Mouse (Mus musculus) adrenal gland, postnatal 4 days (tissue): ENCODE data around the gene Rapgef3. TPM values are rescaled to one million over a fixed set of nuclear protein-coding genes. Genes with fewer than 3 reads are reported as not detected.
A peak's percentile ranks its signal among the peaks of the same experiment; 100 is the strongest.

ENCODE experiments used
- DNase-seq, 2 experiments: peaks; one replicate each; pipeline ENCODE4 v3.0.0; 2021 to 2022; ENCODE audit warnings: low spot score in 2 of 2, mixed read lengths in 2 of 2
- total RNA-seq, 2 experiments: library from RNA; stranded (reverse); gene quantifications; 2 replicates each; pipeline ENCODE4 v1.2.3; 2021

Rapgef3 gene
- total RNA-seq, 2 experiments from 2014 or later, result 19.2 to 27.9 TPM

DNA sequence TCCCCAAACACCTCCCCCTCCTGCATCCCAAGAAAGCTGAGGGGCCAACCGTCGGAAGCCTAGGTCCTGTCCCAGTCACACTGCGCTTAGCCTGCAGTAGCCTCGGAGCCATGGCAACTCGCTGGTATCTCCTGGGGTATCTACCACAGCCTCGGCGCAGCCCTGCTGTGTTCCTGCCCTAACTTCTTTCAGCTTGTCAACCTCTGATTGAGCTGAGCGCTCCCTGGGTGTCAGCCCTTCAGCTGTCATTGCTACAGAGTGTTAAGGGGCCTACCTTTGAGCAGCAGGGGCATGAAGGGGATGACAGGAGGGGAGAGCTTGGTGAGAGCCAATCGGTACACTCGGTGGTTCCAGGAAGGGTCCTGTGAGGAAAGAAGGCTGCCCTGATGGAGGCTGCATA is 19.5 kb downstream of the Rapgef3 start:
- DNase-seq, result no peak

DNA sequence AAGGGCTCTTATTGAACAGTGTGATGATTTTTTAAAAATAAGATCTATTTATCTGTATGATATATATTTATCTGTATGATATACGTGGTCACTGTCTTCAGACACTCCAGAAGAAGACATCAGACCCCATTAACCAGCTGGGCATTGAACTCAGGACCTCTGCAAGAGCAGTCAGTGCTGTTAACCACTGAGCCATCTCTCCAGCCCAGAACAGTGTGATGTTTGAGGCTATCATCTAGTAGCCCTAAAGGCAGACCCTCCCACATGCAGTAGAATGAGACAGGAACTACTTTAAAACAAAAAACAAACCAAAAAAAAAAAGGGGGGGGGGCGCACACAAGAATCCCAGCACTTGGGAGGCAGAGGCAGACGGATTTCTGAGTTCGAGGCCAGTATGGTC is 20.3 kb downstream of the Rapgef3 start:
- DNase-seq, result no peak

DNA sequence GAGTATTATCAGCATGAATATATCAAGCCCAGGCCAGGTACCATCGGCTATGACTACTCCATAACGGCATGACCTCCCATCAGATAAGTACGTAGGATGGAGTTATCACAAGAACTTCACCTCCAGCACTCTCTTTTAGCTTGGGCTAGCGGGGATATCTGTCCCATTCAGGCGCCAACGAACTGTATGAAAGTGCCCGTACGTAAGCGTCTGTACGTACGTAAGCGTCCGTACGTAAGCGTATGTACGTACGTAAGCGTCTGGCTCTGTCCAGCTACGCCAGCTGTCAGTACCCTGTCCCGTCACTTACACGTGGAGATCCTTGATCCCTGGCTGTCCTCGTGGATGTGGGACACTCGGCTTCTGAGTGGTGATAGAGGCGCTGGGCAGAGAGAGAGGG is 21.0 kb downstream of the Rapgef3 start:
- DNase-seq, result no peak

DNA sequence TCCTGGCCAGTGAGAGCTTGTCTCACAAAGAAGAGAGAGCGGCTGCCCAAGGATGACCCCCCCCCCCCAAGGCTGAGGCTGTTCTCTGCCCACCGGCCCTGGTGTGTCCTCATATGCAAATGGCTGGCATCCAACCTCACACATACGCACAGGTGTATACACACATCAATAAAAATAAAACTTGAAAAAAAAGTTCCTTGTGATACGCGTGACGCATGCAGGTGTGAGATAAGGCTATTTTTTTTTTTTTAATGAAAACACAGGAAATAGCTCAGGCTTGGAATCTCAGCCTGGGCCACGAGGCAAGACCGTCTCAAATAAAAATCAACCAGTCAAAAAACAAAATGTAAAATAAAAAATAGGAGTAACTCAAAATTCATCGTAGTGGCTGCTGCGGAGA is 21.5 kb downstream of the Rapgef3 start:
- DNase-seq, result no peak

DNA sequence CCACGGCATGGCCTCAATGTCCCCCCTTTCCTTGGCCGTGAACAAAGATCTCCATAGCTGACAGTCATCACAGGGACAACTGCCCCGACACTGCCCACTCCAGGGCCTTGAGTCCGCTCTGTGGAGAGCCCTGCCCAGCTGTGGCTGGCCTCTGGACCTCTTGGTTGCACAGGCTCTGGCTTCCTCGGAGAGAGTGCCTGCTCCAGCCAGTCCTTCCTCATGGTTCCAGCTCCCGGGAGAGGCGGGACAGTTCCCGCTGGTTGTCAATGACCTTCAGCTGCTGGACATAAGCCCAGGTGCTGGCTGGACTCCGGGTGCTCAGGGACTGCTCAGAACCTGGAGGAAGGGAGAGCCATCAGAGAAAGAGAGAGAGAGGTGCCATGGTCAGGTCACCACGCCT is 22.4 kb downstream of the Rapgef3 start:
- DNase-seq, result peak; percentile 33 to 41

DNA sequence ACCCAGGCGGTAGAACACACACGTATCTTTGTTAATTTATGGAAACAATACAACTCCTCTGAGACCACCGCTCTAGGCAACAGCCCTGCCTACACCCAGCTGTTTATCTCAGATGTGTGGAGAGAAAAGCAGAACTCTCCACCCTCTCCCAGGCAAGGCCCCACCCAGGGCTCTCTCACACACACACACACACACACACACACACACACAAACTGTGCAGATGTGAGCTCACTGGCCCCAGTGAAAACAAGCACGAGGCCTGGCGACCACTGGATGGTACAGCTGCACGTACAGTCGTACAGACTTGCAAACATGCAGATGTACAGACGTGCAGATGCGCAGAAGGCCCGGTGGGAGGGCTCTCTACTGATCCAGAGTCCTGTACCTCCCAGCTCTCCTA is 22.8 kb downstream of the Rapgef3 start:
- DNase-seq, result no peak

DNA sequence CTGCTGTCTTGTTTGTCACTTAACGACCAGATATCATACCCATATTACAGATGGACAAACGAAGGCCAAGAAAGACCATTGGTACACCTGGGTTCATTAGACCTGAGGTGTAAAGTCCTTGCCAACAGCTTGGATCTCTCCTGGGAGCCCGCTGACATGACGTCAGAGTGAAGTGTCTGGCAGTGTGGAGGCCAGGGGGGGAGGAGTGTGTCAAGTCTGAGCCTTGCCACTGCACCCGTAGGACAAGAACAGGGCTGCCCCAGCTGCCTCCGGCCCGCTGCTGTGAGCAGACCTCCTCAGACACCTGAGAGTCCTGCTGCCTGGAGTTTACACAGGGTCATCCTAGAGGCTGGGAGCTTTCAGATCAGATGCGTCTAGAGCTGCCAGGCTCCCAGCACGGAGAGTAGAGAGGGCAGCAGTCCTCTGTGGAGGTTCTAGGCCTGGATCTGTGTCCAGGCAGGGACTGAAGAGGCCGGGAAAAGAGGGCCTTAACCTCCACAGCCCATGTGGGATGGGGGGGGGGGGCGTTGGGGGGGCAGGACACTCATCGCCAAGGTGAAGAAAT is 23.7 kb downstream of the Rapgef3 start:
- no peak for DNase-seq

DNA sequence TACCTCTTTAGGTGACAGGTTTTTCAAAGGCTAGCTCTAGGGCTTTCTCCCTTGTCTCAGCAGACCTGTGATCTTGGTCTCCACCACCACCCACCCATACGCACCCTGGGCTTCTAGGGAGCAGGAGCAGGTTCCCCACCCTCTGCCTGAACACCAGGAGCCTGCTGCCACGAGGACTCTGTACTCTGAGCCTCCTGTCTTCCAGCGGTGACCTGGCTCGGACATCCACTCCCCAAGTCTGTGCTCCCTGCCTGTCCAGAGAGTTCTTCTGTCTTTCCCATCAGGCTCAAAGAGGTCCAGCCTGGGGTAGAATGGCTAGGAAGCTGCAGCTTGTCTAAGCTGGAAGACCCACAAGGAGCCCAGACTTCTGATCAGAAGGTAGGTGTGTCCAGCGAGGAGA is 24.6 kb downstream of the Rapgef3 start:
- DNase-seq, result no peak

DNA sequence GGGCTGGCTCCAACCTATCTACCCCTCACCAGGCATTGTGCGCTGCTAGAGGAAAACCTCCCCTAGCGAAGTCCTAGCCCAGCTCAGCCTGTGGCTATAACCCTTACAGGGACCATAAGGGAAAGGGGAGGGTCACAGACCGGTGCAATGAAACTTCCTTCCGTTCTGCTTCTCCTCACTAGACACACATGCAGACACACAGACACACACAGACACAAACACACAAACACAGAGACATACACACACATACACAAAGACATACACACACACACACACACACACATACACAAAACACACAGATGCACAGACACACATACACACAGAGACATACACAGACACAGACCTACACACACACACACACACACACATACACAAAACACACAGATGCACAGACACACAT is 25.2 kb downstream of the Rapgef3 start:
- DNase-seq, result no peak

DNA sequence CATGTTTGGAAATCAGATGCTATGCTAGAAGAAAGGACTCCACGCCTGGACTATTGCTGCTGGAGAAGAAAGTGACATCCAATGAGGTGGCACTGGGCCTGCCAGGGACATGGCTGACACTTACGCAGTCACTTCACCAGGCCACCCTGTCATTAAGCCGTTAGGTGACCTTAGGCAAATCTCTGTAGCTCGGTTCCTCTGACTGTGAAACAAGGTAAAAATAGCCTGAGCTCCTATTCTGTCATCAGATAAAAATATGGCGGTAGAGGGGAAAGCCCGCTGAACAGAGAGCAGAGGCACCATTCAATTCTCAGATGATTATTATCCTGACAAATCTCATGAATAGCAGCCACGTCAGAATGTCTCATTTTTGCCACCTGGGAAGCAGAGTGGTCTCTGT is 25.7 kb downstream of the Rapgef3 start:
- no peak for DNase-seq

DNA sequence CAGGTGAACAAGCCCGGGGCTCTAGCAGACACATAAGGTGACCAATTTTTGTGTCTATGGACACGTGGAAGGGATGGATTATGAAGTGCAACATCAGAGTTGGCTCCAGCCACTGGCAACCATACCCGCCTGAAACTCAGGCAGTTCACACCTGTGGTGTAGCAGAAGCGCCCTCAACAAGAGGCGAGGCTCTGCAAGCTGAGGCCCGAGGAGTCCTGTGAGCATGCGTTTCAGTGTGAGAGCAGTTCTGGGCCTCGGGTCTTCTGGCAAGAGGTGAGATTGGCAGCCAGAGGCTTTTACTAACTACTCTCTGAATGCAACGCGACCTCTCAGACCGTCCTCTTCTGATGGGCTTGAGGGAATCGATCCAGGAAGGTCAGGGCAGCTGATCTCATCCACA is 26.1 kb downstream of the Rapgef3 start:
- no peak for DNase-seq

DNA sequence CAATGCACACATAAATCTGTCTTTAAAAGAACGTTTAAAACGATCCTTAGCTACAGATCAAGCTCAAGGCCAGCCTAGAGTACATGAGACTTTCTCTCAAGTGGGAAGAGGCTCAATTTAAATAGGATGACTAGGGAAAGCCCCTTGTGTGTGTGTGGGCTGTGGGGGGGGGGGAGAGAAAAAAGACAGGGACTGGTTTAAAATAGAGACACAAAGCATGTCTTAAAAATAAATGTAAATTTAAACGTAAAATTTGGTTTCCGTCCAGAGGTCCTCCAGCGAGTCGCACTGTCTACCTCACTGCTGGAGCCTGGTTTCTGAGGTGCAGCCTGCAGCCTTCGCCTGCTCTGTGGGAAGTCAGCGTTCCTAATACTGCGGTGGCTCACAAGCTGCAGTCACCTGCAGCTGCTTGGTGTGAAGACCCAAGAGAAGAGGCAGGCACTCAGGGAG is 27.5 kb downstream of the Rapgef3 start:
- DNase-seq, result no peak

DNA sequence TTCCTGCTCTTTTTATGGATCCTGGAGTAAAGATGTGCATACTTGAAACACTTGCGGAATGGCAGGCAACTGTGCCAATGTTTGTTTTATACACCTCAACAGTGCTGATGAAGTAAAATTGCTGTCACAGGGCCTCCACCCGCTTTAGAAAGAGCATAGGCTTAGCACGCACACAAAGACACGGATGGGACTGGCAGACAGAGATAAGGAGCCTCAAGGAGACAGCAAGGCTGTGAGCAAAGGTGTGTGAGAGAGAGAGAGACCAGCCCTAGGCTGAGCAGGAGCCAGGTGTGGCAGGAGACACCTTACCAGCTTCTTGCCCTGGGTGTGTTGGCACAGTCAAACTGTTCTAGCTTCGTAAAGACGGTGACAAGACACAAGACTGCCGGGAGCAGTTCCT is 28.8 kb downstream of the Rapgef3 start:
- DNase-seq, result no peak

DNA sequence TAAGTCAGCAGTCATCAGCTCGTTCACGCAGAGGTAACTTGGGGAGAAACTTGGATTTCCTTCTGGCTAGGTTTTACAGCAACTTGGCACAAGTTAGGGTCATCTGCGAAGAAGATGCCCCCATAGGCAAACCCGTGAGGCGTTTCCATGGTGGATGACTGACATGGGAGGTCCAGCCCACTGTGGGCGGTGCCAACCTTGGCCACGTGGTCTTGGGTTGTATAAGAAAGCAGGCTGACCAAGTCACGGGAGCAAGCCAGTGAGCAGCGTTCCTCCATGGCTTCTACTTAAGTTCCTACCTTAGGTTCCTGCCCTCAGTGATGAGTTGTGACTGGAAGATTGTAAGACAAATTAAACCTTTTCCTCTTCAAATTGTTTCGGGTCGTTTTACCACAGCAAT is 35.8 kb downstream of the Rapgef3 start:
- DNase-seq, result no peak

DNA sequence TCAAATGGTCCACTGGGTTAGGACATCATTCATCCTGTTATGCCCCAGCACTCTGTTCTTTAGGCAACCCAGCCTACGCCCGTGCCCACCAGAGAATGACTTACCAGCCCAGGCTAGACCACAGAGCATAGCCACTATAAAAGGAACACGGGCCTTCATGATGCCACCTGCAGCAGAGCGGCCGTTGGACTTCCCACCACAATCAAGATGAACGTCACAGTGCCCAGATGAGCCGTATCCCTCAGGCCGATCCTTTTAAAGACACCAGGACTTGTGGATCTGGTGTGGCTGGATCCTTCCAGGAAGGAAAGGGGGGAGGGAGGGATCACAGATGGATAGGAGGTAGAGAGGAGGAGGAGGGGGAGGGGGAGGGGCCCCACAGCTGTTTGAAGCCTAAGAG is 36.7 kb downstream of the Rapgef3 start, which contains the start of gene Endou:
Gene Endou (minus strand): TSS at position 229 of the 400 bp plus-strand sequence.
- no peak for DNase-seq

DNA sequence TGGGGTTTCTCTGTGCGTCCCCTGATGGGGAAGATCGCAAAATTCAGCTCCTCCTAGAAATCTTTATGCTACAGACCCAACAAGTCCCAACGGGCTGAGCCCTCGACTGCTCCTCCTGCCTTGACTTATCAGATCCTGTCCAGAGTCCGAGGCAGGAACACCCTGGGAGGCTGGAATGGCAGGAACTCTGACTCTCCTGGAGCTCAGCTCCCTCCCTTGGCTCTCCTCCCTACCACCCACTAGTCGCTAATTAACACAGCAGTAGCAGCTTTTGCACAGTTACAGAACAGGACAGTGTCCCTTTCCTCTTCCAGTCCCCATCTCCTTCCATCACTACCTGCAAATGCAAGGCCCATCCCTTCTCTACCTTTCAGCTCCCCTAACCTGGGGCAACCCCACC is 37.4 kb downstream of the Rapgef3 start:
- no peak for DNase-seq

DNA sequence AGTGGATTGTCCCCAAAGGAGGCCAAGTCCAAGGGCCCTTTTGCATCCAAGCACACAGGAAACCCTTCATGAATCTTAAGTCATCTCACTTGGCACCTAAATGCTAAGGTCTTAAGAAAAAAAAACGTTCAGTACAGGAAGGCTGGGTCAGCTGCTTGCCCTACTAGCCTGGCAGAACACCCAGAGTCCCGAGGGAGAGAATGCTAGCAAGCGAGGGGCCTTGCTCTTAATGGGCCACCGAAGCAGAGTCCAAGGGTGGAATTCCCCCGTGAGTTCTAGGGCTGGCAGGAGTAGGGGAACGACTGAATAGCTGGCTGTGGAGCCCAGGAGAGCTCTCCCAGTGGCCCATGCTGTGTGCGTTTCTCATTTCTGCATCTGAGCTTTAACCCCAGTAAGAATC is 39.0 kb downstream of the Rapgef3 start:
- DNase-seq, result no peak

DNA sequence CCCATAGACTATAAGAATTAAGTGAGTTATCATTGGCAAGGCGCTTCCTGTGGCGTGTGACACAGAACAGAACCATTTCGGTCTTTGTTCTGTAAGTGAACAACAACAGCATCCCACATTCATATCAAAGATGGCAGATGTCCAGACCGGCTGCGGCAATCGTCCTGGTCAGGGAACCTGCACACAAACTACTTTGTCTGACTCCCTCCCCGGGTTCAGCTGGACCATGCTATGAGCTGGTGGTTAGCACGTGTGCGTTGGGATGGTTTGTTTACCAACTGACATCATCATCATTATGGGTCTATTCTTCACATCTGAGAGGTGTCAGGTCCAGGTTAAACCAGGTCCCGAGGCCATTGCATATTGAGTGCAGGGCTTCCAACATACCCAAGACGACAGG is 39.4 kb downstream of the Rapgef3 start:
- no peak for DNase-seq

DNA sequence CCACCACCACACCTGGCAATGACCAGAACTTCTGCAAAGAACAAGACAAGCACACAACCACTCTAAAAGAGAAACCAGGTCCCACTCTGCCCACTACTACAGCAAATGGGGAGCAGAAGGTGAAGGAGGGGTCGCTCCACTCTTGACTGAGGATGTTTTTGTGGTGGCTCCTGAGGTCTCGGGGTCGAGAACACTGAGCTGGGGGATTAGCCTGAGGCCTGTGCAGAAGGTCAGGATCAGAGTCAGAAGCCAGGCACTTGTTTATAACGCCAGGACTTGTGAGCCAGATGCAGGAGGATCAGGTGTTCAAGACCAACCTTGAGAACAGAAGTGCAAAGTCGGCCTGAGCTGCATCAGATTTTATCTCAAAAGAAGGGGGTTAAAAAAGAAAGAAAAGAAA is 40.3 kb downstream of the Rapgef3 start:
- no peak for DNase-seq

DNA sequence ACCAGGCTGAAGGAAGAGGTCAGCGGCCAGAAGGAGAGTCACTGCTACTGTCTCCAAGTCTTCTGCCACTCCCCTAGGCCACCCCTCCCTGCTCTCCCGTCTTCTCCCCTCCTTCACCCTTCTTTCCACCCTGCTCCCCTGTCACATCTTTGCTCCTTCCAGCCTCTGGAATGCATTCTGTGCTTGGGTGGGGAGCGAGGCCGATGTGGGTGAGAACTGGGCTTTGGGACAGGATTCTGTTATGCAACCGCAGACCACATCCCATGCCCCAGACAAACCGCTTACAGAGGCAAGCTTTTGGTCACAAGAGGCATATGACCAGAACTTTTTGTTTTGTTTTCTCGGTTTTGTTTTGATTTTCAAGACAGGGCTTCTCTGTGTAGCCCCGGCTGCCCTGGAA is 40.7 kb downstream of the Rapgef3 start:
- no peak for DNase-seq

DNA sequence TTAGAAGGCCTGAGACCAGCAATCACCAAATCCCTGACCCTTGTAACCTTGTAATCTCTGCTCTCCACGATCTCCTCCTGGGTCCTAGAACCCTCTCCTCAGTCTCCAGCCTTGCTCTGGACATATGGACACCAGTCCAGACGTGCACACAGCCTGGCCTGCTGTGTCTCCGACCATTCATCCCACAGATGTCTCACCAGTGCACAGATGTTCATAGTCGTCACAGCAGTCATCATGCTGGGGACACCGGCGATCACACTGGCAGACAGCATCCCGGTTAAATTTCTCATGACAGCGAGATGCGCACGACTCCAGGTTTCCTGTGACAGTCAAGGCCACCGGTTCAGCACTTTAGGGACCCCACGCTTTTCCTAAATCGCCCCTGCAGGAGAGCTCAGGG is 41.5 kb downstream of the Rapgef3 start:
- no peak for DNase-seq

DNA sequence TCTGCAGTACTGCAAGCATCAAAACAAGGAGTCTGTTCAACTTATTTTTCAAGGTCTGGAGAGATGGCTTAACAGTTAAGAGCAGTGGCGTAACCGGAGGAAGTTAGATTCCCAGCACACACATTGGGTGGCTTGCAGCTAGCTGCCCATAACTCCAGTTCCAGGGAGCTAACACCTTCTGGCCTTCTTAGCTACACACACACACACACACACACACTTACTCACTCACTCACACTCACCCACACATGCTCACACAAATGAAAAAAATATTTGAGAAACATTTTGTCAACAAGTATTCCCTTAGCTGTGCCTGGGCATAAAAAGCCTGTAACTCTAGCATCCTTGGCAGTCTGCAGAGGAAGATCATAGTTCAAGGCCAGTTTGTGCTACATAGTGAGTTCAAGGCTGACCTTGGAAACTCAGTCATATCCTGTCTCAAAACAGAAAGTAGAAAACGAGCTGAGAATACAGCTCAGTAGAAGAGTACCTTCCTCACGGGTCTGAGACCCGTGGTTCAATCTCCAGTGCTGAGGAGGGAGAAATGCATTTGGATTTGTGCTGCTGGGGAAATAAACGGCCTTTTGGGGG is 42.5 kb downstream of the Rapgef3 start:
- no peak for DNase-seq

DNA sequence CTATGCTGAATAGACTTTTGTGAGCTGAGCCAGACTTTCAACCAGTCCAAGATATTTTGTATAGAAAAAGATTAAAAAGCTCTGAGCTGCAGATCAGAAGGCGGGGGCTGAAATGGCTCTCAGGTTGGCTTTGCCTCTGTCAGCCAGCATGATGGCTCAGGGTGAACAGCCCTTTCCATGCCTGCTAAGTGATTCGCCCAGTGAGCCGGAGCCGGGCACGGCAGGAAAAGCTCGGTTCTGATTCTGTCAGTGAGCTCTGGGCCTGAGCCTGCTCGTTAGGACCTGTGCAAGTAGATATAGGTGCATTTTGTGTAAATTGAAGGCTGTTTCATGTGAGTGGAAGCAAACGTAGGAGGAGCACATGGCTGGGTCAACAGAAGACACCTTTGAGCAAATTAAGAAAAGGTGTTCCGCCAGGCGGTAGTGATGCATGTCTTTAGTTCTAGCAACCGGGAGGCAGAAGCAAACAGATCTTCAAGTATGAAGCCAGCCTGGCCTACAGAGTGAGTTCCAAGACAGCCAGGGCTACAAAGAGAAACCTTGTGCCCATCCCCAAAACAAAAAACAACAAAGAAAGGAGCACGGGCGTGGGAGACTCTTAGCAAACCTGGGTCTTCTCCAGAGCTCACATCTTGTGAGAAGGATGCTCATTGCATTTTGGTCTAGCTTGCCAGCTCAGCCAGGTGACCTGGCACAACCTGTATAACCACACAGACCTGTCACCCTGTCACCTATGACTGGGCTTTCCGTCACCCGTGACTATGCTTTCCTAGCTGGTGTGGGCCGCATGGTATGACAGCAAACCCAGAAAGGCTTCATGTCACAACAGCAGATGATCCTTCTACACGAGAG is 43.2 kb downstream of the Rapgef3 start:
- no peak for DNase-seq
